Mouse (Mus musculus) megakaryocyte progenitor cell, adult 5-6 weeks (primary cell): ENCODE measurements around the gene Coro2a. TPM values are rescaled to one million over a fixed set of nuclear protein-coding genes. Genes with fewer than 3 reads are reported as not detected.
A peak's percentile ranks its signal among the peaks of the same experiment; 100 is the strongest.
"Not testable (repeated sequence)": the region's sequence is repeated elsewhere in the genome, so short reads cannot be mapped to it uniquely, and the experiment has no call there.

ENCODE experiments used
- ATAC-seq: replicated peaks from 2 replicates; pipeline ENCODE4 v1.8.0; 2016; ENCODE audit warnings: mild to moderate bottlenecking, moderate TSS enrichment, inconsistent platforms; ENCODE audit not compliant: poor library complexity
- total RNA-seq, 2 experiments: library from RNA; stranded (forward) in 1 of 2; stranded (reverse) in 1 of 2; fragments of 157-497, 149-512 nt in 1 of 2; fragments of 200-1000 nt in 1 of 2; gene quantifications; 2 replicates each; pipeline versions ENCODE4 v1.2.3 to v1.2.4; 2015 to 2017

Gene Coro2a
- total RNA-seq, 2 experiments from 2014 or later: 24.4 to 42.3 TPM

- no peak for ATAC-seq
These were observed 16.8 kb downstream of the Coro2a start for GRCm38 (mm10) chr4:46585041-46585810.

- not testable (repeated sequence) for ATAC-seq
These were observed 17.5 kb downstream of the Coro2a start for GRCm38 (mm10) chr4:46584536-46584935.

GRCm38 (mm10) chr4:46584084-46584483, 17.9 kb downstream of the Coro2a start:
- peak; percentile 45; the same call in 1 of the 2 replicates for ATAC-seq

- ATAC-seq: not testable (repeated sequence)
These were observed 20.0 kb downstream of the Coro2a start for GRCm38 (mm10) chr4:46582024-46582423.

- not testable (repeated sequence) for ATAC-seq
These were observed 20.4 kb downstream of the Coro2a start for GRCm38 (mm10) chr4:46581577-46581976.

GRCm38 (mm10) chr4:46580799-46581243, 21.2 kb downstream of the Coro2a start:
- not testable (repeated sequence) for ATAC-seq

- ATAC-seq: not testable (repeated sequence)
These were observed 23.1 kb downstream of the Coro2a start for GRCm38 (mm10) chr4:46578796-46579346.

GRCm38 (mm10) chr4:46578228-46578627, 23.8 kb downstream of the Coro2a start:
- ATAC-seq: no peak

- peak; percentile 33; the same call in 1 of the 2 replicates for ATAC-seq
These were observed 26.3 kb downstream of the Coro2a start for GRCm38 (mm10) chr4:46575509-46576284.

GRCm38 (mm10) chr4:46574841-46575240, 27.2 kb downstream of the Coro2a start:
- ATAC-seq: peak; percentile 44

GRCm38 (mm10) chr4:46574024-46574753, 27.8 kb downstream of the Coro2a start:
- peak; percentile 47; the same call in 1 of the 2 replicates for ATAC-seq

GRCm38 (mm10) chr4:46572616-46573015, 29.4 kb downstream of the Coro2a start:
- ATAC-seq: no peak

GRCm38 (mm10) chr4:46571744-46572143, 30.3 kb downstream of the Coro2a start:
- no peak for ATAC-seq

GRCm38 (mm10) chr4:46569671-46570070, 32.3 kb downstream of the Coro2a start:
- no peak for ATAC-seq

- ATAC-seq: no peak
These were observed 33.8 kb downstream of the Coro2a start for GRCm38 (mm10) chr4:46568169-46568568.

GRCm38 (mm10) chr4:46566931-46567671, 34.9 kb downstream of the Coro2a start:
- peak; percentile 29 for ATAC-seq

- ATAC-seq: peak; percentile 13; the same call in 1 of the 2 replicates
These were observed 36.5 kb downstream of the Coro2a start for GRCm38 (mm10) chr4:46565393-46565955.

GRCm38 (mm10) chr4:46564247-46564646, 37.8 kb downstream of the Coro2a start:
- ATAC-seq: peak; percentile 12

- ATAC-seq: peak; percentile 91
These were observed 38.2 kb downstream of the Coro2a start for GRCm38 (mm10) chr4:46563847-46564246.

- no peak for ATAC-seq
These were observed 39.2 kb downstream of the Coro2a start for GRCm38 (mm10) chr4:46562841-46563240.
